Mouse (Mus musculus) heart, adult 8-10 months (tissue): ENCODE results near the gene 4930452B06Rik. TPM values are rescaled to one million over a fixed set of nuclear protein-coding genes. Genes with fewer than 3 reads are reported as not detected.

Experiments
- DNase-seq: peaks from one replicate; pipeline ENCODE4 v3.0.0; 2022; ENCODE audit warnings: low spot score
- total RNA-seq, 4 experiments: library from RNA; stranded (reverse); gene quantifications; 2 replicates each; pipeline ENCODE4 v1.2.4; 2022

Gene 4930452B06Rik
- total RNA-seq, 4 experiments from 2014 or later: 1.7 to 2.0 (median 1.9) TPM

- no peak for DNase-seq
Observed at GRCm38 (mm10) chr14:8536024-8536423, 130.0 kb downstream of the 4930452B06Rik start.

GRCm38 (mm10) chr14:8525232-8525631, 140.8 kb downstream of the 4930452B06Rik start:
- DNase-seq: no peak

- DNase-seq: peak; percentile 5
Observed at GRCm38 (mm10) chr14:8517681-8518080, 148.4 kb downstream of the 4930452B06Rik start.

- DNase-seq: no peak
Observed at GRCm38 (mm10) chr14:8514071-8514470, 152.0 kb downstream of the 4930452B06Rik start.

GRCm38 (mm10) chr14:8511276-8511675, 154.8 kb downstream of the 4930452B06Rik start:
- no peak for DNase-seq

- no peak for DNase-seq
Observed at GRCm38 (mm10) chr14:8510288-8510959, 155.6 kb downstream of the 4930452B06Rik start.

GRCm38 (mm10) chr14:8508669-8509068, 157.4 kb downstream of the 4930452B06Rik start:
- DNase-seq: no peak

- no peak for DNase-seq
Observed at GRCm38 (mm10) chr14:8504206-8504605, 161.8 kb downstream of the 4930452B06Rik start.

- no peak for DNase-seq
Observed at GRCm38 (mm10) chr14:8503345-8503744, 162.7 kb downstream of the 4930452B06Rik start.

- no peak for DNase-seq
Observed at GRCm38 (mm10) chr14:8502496-8502895, 163.5 kb downstream of the 4930452B06Rik start.

GRCm38 (mm10) chr14:8495691-8496090, 170.3 kb downstream of the 4930452B06Rik start:
- DNase-seq: no peak

- DNase-seq: no peak
Observed at GRCm38 (mm10) chr14:8494952-8495351, 171.1 kb downstream of the 4930452B06Rik start.

GRCm38 (mm10) chr14:8494260-8494659, 171.8 kb downstream of the 4930452B06Rik start:
- DNase-seq: no peak

GRCm38 (mm10) chr14:8478098-8478497, 187.9 kb downstream of the 4930452B06Rik start:
- DNase-seq: no peak

GRCm38 (mm10) chr14:8477348-8477747, 188.7 kb downstream of the 4930452B06Rik start:
- no peak for DNase-seq

GRCm38 (mm10) chr14:8476606-8477005, 189.4 kb downstream of the 4930452B06Rik start:
- DNase-seq: no peak

- DNase-seq: no peak
Observed at GRCm38 (mm10) chr14:8475851-8476250, 190.2 kb downstream of the 4930452B06Rik start.

- no peak for DNase-seq
Observed at GRCm38 (mm10) chr14:8472884-8473283, 193.2 kb downstream of the 4930452B06Rik start.

- DNase-seq: no peak
Observed at GRCm38 (mm10) chr14:8464401-8465154, 201.5 kb downstream of the 4930452B06Rik start.

GRCm38 (mm10) chr14:8462973-8463372, 203.1 kb downstream of the 4930452B06Rik start:
- no peak for DNase-seq

- no peak for DNase-seq
Observed at GRCm38 (mm10) chr14:8462321-8462909, 203.6 kb downstream of the 4930452B06Rik start.
